Mouse (Mus musculus): ENCODE results near the gene Efemp2. TPM values are rescaled to one million over a fixed set of nuclear protein-coding genes. Genes with fewer than 3 reads are reported as not detected.

The Efemp2 gene
- polyA plus RNA-seq, 1 experiment: 177 TPM

- Histone ChIP-seq H3K79me2 (ENCODE audit: control insufficient read depth, insufficient read depth) (peaks cover 64% of the 10 kb centered on the region), H3K4me3 (ENCODE audit: insufficient read depth, poor library complexity, severe bottlenecking) (peak within 1 kb of the TSS; percentile 99), H3K36me3 (ENCODE audit: control insufficient read depth, insufficient read depth) (peaks cover 36% of the 10 kb centered on the region), H3K79me3 (ENCODE audit: low read depth) (peaks cover 46% of the 10 kb centered on the region), H3K27me3 (ENCODE audit: control insufficient read depth, insufficient read depth, insufficient read length) (no peaks in the 10 kb centered on the region), H3ac (ENCODE audit: control insufficient read depth, insufficient read length, low read depth) (peak within 1 kb of the TSS; percentile 80)
- TF ChIP-seq MYOG (IDR thresholded peaks at IDR 0.05; ENCODE audit: control insufficient read depth, extremely low read depth, insufficient read length): no peak
- peak; percentile 23 for TF ChIP-seq CEBPB (IDR thresholded peaks at IDR 0.05; ENCODE audit: low read depth)
Observed at GRCm38 (mm10) chr19:5447515-5448353, 26.0 kb upstream of the Efemp2 start, which contains the start of gene Fosl1. TSS of gene Fosl1 (plus strand) at chr19:5447547.

DNA sequence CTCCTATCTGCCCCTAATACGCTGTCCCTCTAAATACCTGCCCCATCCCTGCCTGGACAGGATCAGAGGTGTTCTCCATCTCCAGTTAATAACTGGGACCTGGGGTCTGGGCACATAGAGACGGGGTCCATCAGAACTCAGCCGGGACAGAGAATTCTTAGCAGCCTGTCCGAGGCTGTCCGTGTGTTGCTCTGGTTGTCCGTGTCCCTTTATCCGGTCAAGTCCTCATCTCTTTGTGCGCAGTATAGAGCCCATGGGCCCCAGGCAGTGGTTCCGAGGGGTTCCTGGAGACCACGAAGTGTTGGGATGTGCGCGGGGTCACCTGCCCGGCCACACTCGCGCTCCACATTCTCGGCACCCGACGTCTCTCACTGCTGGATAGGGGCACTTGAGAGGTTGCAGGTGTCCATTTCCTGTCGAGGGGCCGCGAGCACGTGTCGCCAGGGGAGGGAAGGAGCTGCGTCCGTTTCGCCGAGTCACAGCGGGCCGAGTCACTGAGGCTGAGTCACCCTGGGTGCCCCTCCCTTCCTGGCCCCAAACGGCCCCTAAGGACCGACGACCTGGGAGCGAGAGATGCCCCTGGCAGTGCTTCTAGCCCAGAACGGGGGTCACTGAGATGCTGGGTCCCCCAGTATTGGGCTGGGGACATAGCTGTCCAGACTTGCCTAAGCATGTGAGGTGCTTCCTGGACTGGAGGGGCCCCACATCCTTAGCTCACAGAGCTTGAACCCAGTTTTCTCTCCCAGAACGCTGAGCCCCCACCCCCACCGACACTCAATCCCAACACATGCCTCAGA is 25.2 kb upstream of the Efemp2 start:
- H3K79me2 ChIP-seq (ENCODE audit: control insufficient read depth, insufficient read depth): peaks cover 72% of the 10 kb centered on the region
- peaks cover 50% of the 10 kb centered on the region for H3K79me3 ChIP-seq (ENCODE audit: low read depth)
- H3K36me3 ChIP-seq (ENCODE audit: control insufficient read depth, insufficient read depth): peaks cover 45% of the 10 kb centered on the region
- H3K4me3 ChIP-seq (ENCODE audit: insufficient read depth, poor library complexity, severe bottlenecking): peak overlapping the region; percentile 99
- peak overlapping the region; percentile 80 for H3ac ChIP-seq (ENCODE audit: control insufficient read depth, insufficient read length, low read depth)
- TF ChIP-seq MAX (IDR thresholded peaks at IDR 0.05) (peak; percentile 99), MYOD1 (IDR thresholded peaks at IDR 0.05; ENCODE audit: control insufficient read depth, insufficient read length, low read depth) (no peak), MYOG (IDR thresholded peaks at IDR 0.05; ENCODE audit: control insufficient read depth, extremely low read depth, insufficient read length) (no peak), CTCF (IDR thresholded peaks at IDR 0.05; ENCODE audit: control insufficient read depth, insufficient read depth, insufficient read length) (no peak), CEBPB (IDR thresholded peaks at IDR 0.05; ENCODE audit: low read depth) (no peak), FOSL1 (IDR thresholded peaks at IDR 0.05; ENCODE audit: insufficient read depth, low read length, poor library complexity, severe bottlenecking) (no peak), USF1 (IDR thresholded peaks at IDR 0.05; ENCODE audit: low read depth) (peak; percentile 53)
- H3K27me3 ChIP-seq (ENCODE audit: control insufficient read depth, insufficient read depth, insufficient read length): no peaks in the 10 kb centered on the region

DNA sequence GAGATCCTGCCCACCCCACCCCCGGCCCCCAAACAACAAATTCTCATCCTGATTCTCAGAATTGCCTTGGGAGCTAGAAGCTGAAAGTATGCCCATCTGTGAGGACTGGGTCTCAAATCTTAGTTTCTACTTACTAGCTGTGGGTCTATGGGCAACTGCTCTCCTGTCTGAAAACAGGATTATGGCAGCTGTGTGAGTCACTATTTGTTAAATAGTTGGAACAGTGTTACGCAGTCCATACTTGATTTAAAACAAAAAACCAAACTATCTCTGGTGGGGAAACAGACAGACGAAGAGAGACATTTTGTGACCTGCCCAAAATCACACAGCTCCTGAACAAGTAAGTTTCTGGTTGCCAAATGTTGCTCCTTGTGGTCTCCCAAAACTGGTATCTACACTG is 24.1 kb upstream of the Efemp2 start:
- peaks cover 56% of the 10 kb centered on the region for H3K36me3 ChIP-seq (ENCODE audit: control insufficient read depth, insufficient read depth)
- H3ac ChIP-seq (ENCODE audit: control insufficient read depth, insufficient read length, low read depth): peak overlapping the region; percentile 85
- H3K4me3 ChIP-seq (ENCODE audit: insufficient read depth, poor library complexity, severe bottlenecking): peak overlapping the region; percentile 99
- TF ChIP-seq CTCF (IDR thresholded peaks at IDR 0.05; ENCODE audit: control insufficient read depth, insufficient read depth, insufficient read length): no peak
- TF ChIP-seq USF1 (IDR thresholded peaks at IDR 0.05; ENCODE audit: low read depth): no peak
- TF ChIP-seq MYOG (IDR thresholded peaks at IDR 0.05; ENCODE audit: control insufficient read depth, extremely low read depth, insufficient read length): no peak
- no peak for TF ChIP-seq MAX (IDR thresholded peaks at IDR 0.05)
- no peak for TF ChIP-seq FOSL1 (IDR thresholded peaks at IDR 0.05; ENCODE audit: insufficient read depth, low read length, poor library complexity, severe bottlenecking)
- TF ChIP-seq MYOD1 (IDR thresholded peaks at IDR 0.05; ENCODE audit: control insufficient read depth, insufficient read length, low read depth): no peak
- TF ChIP-seq CEBPB (IDR thresholded peaks at IDR 0.05; ENCODE audit: low read depth): no peak
- peaks cover 61% of the 10 kb centered on the region for H3K79me3 ChIP-seq (ENCODE audit: low read depth)
- peaks cover 83% of the 10 kb centered on the region for H3K79me2 ChIP-seq (ENCODE audit: control insufficient read depth, insufficient read depth)
- no peaks in the 10 kb centered on the region for H3K27me3 ChIP-seq (ENCODE audit: control insufficient read depth, insufficient read depth, insufficient read length)

DNA sequence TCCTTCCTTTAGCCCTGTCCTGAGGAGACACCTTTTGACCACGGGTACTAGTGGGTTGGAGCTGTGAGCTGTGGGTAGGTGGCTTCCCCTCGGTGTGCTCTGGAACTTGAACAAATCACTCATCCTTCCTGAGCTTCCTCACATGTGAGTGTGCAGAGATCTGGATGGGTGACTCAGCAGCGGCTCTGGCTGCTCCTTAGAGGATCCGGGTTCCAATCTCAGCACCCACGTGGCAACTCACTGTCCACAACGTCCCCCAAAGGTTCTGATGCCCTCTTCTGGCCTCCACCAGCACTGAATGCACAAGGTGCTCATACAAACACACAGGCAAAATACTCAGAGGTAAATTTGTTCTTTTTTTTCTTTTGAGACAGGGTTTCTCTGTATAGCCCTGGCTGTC is 22.0 kb upstream of the Efemp2 start:
- H3K79me3 ChIP-seq (ENCODE audit: low read depth): peaks cover 72% of the 10 kb centered on the region
- H3K27me3 ChIP-seq (ENCODE audit: control insufficient read depth, insufficient read depth, insufficient read length): no peaks in the 10 kb centered on the region
- peaks cover 100% of the 10 kb centered on the region for H3K79me2 ChIP-seq (ENCODE audit: control insufficient read depth, insufficient read depth)
- peaks cover 75% of the 10 kb centered on the region for H3K36me3 ChIP-seq (ENCODE audit: control insufficient read depth, insufficient read depth)
- TF ChIP-seq MYOD1 (IDR thresholded peaks at IDR 0.05; ENCODE audit: control insufficient read depth, insufficient read length, low read depth): no peak
- TF ChIP-seq MAX (IDR thresholded peaks at IDR 0.05): no peak
- no peak for TF ChIP-seq CEBPB (IDR thresholded peaks at IDR 0.05; ENCODE audit: low read depth)
- TF ChIP-seq USF1 (IDR thresholded peaks at IDR 0.05; ENCODE audit: low read depth): no peak
- no peak for TF ChIP-seq CTCF (IDR thresholded peaks at IDR 0.05; ENCODE audit: control insufficient read depth, insufficient read depth, insufficient read length)
- no peak for TF ChIP-seq FOSL1 (IDR thresholded peaks at IDR 0.05; ENCODE audit: insufficient read depth, low read length, poor library complexity, severe bottlenecking)
- TF ChIP-seq MYOG (IDR thresholded peaks at IDR 0.05; ENCODE audit: control insufficient read depth, extremely low read depth, insufficient read length): no peak
- H3K4me3 ChIP-seq (ENCODE audit: insufficient read depth, poor library complexity, severe bottlenecking): no peak overlapping the region
- no peak overlapping the region for H3ac ChIP-seq (ENCODE audit: control insufficient read depth, insufficient read length, low read depth)

- H3K79me2 ChIP-seq (ENCODE audit: control insufficient read depth, insufficient read depth): peaks cover 70% of the 10 kb centered on the region
- peaks cover 51% of the 10 kb centered on the region for H3K79me3 ChIP-seq (ENCODE audit: low read depth)
- peaks cover 65% of the 10 kb centered on the region for H3K36me3 ChIP-seq (ENCODE audit: control insufficient read depth, insufficient read depth)
- H3K4me3 ChIP-seq (ENCODE audit: insufficient read depth, poor library complexity, severe bottlenecking): no peak overlapping the region
- no peaks in the 10 kb centered on the region for H3K27me3 ChIP-seq (ENCODE audit: control insufficient read depth, insufficient read depth, insufficient read length)
- no peak overlapping the region for H3ac ChIP-seq (ENCODE audit: control insufficient read depth, insufficient read length, low read depth)
- no peak for TF ChIP-seq CTCF (IDR thresholded peaks at IDR 0.05; ENCODE audit: control insufficient read depth, insufficient read depth, insufficient read length)
- no peak for TF ChIP-seq MYOG (IDR thresholded peaks at IDR 0.05; ENCODE audit: control insufficient read depth, extremely low read depth, insufficient read length)
- no peak for TF ChIP-seq FOSL1 (IDR thresholded peaks at IDR 0.05; ENCODE audit: insufficient read depth, low read length, poor library complexity, severe bottlenecking)
- no peak for TF ChIP-seq MAX (IDR thresholded peaks at IDR 0.05)
- no peak for TF ChIP-seq MYOD1 (IDR thresholded peaks at IDR 0.05; ENCODE audit: control insufficient read depth, insufficient read length, low read depth)
- no peak for TF ChIP-seq USF1 (IDR thresholded peaks at IDR 0.05; ENCODE audit: low read depth)
- no peak for TF ChIP-seq CEBPB (IDR thresholded peaks at IDR 0.05; ENCODE audit: low read depth)
Observed at GRCm38 (mm10) chr19:5455037-5455436, 18.7 kb upstream of the Efemp2 start.

Data from C2C12 (cell line).